Mouse (Mus musculus): ENCODE results near the gene Cep164. TPM values are rescaled to one million over a fixed set of nuclear protein-coding genes. Genes with fewer than 3 reads are reported as not detected.

Gene Cep164
- total RNA-seq, 4 experiments from 2014 or later = 2.1 to 3.9 (median 2.4) TPM

- DNase-seq (ENCODE audit: low spot score in 2 of 2) = peak; percentile 57 to 77
Measured at GRCm38 (mm10) chr9:45838434-45839138, 10.1 kb upstream of the Cep164 start, which contains the start of gene Bace1. Gene Bace1 (plus strand): TSS chr9:45838580.

- DNase-seq (ENCODE audit: low spot score in 2 of 2) = no peak
Measured at GRCm38 (mm10) chr9:45838069-45838433, 9.6 kb upstream of the Cep164 start.

DNA sequence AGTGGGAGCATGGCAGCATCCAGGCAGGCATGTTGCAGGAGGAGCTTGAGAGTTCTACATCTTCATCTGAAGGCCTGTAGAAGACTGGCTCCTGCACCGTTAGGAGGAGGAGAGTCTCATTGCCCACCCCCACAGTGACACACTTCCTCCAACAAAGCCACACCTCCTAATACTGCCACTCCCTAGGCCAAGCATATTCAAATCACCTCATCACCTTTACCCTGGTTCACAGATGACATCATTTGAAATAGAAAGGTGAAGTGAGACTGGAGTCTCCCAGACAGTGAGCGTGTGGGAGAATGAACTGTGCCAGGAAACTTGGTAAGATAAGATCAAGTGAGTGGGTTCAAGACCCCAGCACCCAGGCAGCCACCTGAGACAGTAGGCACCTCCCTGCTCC is 5.0 kb upstream of the Cep164 start:
- DNase-seq (ENCODE audit: low spot score in 2 of 2) = no peak

DNA sequence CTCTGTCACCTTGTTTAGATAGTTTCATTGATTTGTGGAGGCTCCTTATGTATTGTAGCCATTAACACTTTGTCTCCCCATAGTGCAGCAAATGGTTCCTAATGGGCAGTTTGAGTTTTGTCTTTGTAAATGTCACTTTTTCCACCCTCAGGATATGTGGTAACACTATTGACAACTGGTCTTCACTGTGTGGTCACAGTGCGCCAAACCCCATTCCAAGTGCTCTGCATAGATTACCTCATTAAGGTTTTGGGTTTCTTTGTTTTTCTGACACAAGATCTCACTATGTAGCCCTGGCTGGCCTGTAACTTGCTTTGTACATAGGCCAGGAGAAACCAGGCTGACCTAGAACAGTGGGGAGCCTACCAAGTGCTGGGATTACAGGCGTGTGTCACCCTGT is 4.4 kb upstream of the Cep164 start:
- no peak for DNase-seq (ENCODE audit: low spot score in 2 of 2)

DNA sequence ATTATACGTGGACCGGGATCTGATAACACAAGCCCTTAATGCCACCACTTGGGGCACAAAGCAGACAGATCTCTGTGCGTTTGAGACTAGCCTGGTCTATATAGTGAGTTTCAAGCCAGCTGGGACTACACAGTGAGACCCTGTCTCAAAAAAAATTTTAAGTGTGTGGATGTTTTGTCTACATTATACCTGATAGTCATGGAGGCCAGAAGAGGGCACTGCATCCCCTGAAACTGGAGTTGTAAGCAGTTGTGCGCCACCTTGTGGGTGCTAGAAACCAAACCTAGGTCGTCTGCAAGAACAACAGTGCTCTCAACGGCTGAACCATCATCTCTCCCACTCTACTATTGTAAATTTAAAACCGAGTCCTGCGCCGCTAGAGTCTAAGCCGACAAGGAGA is 616 bp upstream of the Cep164 start:
- DNase-seq (ENCODE audit: low spot score in 2 of 2) = no peak

DNA sequence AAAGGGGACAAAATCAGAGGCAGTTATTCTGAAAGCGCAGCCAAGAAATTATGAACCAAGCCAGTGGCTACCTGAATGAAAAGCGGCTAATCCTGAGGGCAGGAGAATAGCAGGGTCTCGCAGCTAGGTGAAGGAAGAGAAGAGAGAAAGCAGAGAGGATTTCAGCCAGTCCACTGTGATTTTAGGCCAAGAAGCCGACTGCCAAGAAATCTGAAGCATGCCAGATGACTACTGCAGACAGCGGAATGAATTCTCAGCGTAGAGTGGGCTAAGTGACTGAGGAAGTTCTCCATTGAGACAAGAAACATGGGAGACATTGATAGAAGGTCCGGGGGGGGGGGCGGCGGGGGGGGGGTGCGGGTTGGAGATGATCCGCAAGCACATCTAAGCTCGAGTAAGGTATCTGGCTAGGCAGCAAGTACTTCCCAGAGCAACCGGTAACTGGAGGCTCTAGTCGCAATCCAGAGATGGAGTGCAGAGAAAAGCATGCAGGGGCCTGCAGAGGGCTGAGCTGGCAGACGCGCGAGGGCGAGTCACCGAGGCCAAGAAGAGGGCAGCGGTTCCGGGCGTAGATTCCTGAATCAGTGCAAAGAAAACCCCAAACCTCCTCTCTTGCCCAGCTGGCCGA is 714 bp downstream of the Cep164 start:
- no peak for DNase-seq (ENCODE audit: low spot score in 2 of 2)

- DNase-seq (ENCODE audit: low spot score in 2 of 2) = no peak
Measured at GRCm38 (mm10) chr9:45818406-45819011, 10.0 kb downstream of the Cep164 start.

GRCm38 (mm10) chr9:45815525-45815924 is 13.0 kb downstream of the Cep164 start:
- no peak for DNase-seq (ENCODE audit: low spot score in 2 of 2)

DNA sequence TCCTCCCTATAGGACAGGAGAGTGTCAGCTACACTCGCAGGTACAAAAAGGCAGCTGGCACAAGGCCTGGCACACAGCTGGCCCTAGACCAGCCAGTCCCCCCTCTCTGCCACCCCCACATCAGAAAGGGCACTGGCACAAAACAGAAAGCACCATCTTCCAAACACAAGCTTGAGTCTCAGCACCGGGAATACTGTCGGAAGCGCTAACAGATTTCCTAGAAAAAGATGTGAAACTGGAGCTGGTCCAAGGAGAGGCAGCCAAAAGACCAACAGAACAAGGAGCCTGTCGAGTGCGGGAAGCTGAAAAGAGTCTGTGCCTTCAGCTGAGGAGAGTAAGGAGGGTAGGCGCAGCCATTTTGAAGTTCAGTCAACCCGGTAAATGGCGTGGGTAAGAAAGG is 13.4 kb downstream of the Cep164 start:
- no peak for DNase-seq (ENCODE audit: low spot score in 2 of 2)

DNA sequence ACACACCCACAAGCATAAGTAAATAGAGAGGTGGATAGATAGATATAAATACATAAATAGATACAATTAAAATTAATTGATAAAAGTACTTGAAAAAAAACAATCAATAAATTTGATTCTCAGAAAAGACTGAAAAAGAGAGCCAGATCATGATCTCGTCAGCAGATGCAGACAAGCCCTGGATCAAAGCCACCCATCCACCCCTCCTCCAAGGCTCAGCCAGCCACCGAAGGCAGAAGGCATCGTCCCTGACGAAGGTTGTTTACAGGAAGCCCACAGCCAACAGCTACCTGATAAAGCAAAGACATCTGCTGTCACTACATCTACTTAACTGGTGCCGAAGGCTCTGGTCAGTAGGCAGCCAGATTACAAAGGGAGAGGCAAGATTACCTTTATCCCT is 16.5 kb downstream of the Cep164 start:
- DNase-seq (ENCODE audit: low spot score in 2 of 2) = no peak

- no peak for DNase-seq (ENCODE audit: low spot score in 2 of 2)
Measured at GRCm38 (mm10) chr9:45807761-45808160, 20.7 kb downstream of the Cep164 start.

- DNase-seq (ENCODE audit: low spot score in 2 of 2) = no peak
Measured at GRCm38 (mm10) chr9:45807337-45807736, 21.2 kb downstream of the Cep164 start.

GRCm38 (mm10) chr9:45806847-45807246 is 21.6 kb downstream of the Cep164 start:
- no peak for DNase-seq (ENCODE audit: low spot score in 2 of 2)

GRCm38 (mm10) chr9:45803070-45803774 is 25.3 kb downstream of the Cep164 start:
- DNase-seq (ENCODE audit: low spot score in 2 of 2) = no peak

DNA sequence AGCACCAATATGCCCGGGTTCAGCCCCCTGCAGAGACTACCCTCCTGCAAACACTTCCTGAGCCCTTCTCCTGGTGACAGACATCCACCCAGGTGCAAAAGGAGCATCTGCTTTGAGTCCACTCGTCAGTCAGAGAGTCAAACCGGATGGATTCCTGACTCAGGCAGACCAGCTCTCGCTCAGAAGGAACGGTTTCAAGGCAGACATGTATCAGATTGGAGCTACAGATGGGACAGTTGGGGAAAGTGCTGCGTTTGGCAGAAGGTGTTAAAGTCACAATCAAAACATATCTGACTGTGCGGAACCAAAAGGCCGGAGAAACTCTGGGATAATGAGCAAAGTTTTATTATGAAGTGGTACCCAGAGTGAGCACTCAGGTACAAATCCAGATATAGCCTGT is 29.1 kb downstream of the Cep164 start:
- DNase-seq (ENCODE audit: low spot score in 2 of 2) = no peak

DNA sequence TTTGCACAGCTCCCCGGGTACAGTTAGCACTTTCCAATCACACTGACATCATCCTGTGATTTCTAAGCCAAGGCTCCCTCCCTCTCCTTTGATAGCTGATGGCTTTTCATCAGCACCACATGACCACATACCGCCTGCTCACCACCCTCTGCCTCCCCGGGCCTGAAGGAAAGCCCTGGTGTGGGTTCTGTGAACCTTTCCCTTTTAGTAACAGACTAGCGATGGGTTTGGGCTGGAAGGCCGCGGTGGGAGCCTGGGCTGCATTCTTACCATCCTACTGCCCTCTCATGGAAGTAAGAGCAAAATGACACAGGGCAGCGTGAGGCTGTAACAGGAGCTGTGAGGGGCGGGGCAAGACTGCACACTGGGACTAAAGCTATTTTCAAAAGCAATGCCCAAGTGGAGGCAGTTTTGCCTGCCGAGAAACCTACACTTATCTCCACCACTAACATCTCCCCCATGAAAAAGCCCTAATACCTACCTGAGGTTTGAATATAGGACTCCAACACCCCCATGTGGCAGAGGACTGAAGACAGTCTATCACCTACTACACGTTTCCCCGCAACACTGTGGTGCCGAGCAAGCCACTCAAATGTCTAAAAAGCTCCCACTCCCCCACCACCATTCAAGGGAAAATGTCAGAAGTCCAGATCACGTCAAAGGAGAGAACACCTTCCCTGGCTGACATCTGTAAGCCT is 29.9 kb downstream of the Cep164 start:
- no peak for DNase-seq (ENCODE audit: low spot score in 2 of 2)

- DNase-seq (ENCODE audit: low spot score in 2 of 2) = no peak
Measured at GRCm38 (mm10) chr9:45797271-45797670, 31.2 kb downstream of the Cep164 start.

- peak in 1 of 2 experiments; percentile 44 for DNase-seq (ENCODE audit: low spot score in 2 of 2)
Measured at GRCm38 (mm10) chr9:45795722-45796121, 32.8 kb downstream of the Cep164 start.

DNA sequence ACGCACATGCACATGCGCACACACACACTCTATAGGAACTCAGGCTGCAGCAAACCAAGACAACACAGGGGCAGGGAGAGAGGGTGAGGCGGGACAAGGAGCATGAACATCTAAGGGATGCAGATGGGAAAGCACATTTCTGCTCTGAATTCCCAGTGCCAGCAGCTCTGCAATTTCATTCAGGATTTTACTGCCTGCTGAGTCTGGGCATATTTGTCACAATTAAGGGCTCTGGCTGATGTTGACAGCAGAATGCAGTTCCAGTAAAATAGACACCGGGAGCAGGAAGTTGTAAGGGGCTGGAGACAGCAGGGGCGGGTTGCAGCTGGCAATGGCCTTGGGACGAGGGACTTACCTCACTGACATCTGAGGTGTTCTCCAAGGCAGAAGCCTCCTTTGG is 34.8 kb downstream of the Cep164 start:
- no peak for DNase-seq (ENCODE audit: low spot score in 2 of 2)

GRCm38 (mm10) chr9:45792235-45792634 is 36.3 kb downstream of the Cep164 start:
- no peak for DNase-seq (ENCODE audit: low spot score in 2 of 2)

GRCm38 (mm10) chr9:45791456-45792142 is 36.9 kb downstream of the Cep164 start:
- DNase-seq (ENCODE audit: low spot score in 2 of 2) = no peak

All from gastrocnemius, adult 8-10 months (tissue).